Mouse (Mus musculus): ENCODE measurements around the gene Nanos3. TPM values are rescaled to one million over a fixed set of nuclear protein-coding genes. Genes with fewer than 3 reads are reported as not detected.

The Nanos3 gene
- not detected for polyA plus RNA-seq (2015; fragmentation: Illumina TruSeq; extraction: RNeasy Lipid Tissue Mini Kit (QIAGEN cat#74804); ENCODE audit: insufficient read depth, low read depth, low replicate concordance)

DNA sequence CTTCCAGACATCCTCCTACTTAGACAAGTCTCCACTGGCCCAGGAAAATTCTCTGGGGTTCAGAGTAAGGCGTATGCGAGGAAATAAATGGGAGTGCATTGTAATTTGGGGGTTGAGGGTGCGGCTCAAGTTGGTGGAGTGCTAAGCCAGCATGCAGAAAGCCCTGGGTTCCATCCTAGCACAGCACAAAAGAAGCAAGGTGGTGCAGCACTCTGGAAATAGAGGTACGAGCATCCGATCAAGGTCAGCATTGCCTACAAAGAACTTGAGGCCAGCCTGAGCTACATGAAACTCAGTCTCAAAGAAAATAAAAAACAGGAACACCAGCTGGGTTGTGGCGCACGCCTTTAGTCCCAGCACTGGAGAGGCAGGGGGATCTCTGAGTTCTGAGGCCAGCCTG, at the start of gene Nanos3:
Gene Nanos3, minus strand, starts transcription at position 101 of the 400 bp plus-strand sequence.

DNA sequence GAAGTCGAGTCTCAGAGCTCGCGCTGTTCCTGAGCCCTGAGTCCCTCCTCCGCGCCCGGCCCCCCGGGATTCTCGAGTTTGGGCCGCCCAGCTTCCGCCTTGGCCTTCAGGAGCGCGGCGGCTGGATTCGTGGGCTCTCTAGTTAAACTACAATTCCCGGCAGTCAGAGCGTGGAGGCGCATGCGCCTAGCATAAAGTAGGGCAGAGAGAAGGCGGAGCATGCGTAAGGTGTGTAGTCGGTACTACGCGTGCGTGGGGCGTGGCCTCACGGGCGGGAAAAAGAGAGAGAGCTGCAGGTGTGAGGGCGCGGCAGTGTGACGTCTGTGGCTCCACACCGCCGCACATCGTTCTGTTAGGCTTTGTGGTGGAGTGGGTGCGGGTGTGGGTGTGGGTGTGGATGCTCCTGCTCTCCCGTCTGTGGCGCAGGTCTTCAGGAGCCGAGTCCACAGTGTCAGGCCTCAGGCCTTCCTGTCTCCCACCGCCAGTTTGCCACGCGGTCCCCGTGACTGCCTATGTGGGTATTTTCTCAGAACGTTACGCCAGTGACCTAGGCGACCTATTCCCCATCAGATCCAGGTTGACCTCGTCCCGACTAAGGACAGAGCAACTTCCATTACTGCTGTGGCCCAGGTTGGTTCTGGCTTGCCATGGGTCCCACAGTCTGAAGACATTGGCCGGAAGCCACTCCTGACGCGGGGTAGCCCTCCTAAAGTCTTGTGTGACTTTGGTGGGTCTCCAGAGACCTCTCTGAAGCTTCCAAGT, 37.1 kb downstream of the Nanos3 start, which contains the start of the genes Cc2d1a and 4930432K21Rik:
Gene Cc2d1a, minus strand, starts transcription at position 168 of the 762 bp plus-strand sequence.
Gene 4930432K21Rik, plus strand, starts transcription at position 257 of the 762 bp plus-strand sequence.

DNA sequence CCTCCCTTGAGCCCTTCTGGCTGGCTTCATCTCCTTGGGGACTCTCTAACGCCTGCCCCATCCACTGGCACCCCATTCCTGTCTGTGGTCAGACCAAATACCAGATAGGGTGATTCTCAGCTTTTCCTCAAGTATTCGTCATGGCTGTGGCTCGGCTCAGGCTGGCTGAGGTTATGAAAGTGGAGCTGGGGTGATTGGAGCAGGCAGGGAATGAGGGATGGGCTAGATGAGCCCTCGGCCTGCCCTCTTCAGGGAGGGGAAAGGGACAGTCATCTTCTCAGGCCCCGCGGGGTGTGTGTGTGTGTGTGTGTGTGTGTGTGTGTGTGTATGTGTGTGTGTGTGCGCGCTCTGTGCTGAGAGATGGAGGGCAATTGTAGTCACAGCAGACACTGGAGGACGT, 59.4 kb downstream of the Nanos3 start, which contains the start of gene Podnl1:
Gene Podnl1, plus strand, starts transcription at position 334 of the 400 bp plus-strand sequence.

Other genes with a start within 250 kb of the Nanos3 start
- gene Gm10644, start 230.0 kb downstream of the Nanos3 start, polyA plus RNA-seq (2015; fragmentation: Illumina TruSeq; extraction: RNeasy Lipid Tissue Mini Kit (QIAGEN cat#74804); ENCODE audit: insufficient read depth, low read depth, low replicate concordance), result 1.7 TPM
- gene Asf1b, start 229.7 kb downstream of the Nanos3 start, polyA plus RNA-seq (2015; fragmentation: Illumina TruSeq; extraction: RNeasy Lipid Tissue Mini Kit (QIAGEN cat#74804); ENCODE audit: insufficient read depth, low read depth, low replicate concordance), result 0.78 TPM
- 14.2 TPM for gene Prkaca, start 212.2 kb downstream of the Nanos3 start, polyA plus RNA-seq (2015; fragmentation: Illumina TruSeq; extraction: RNeasy Lipid Tissue Mini Kit (QIAGEN cat#74804); ENCODE audit: insufficient read depth, low read depth, low replicate concordance)
- gene Samd1, start 187.5 kb downstream of the Nanos3 start, polyA plus RNA-seq (2015; fragmentation: Illumina TruSeq; extraction: RNeasy Lipid Tissue Mini Kit (QIAGEN cat#74804); ENCODE audit: insufficient read depth, low read depth, low replicate concordance), result 15.6 TPM
- not detected for gene 1700067K01Rik, start 183.7 kb downstream of the Nanos3 start, polyA plus RNA-seq (2015; fragmentation: Illumina TruSeq; extraction: RNeasy Lipid Tissue Mini Kit (QIAGEN cat#74804); ENCODE audit: insufficient read depth, low read depth, low replicate concordance)
- gene 2210011C24Rik, start 173.0 kb downstream of the Nanos3 start, polyA plus RNA-seq (2015; fragmentation: Illumina TruSeq; extraction: RNeasy Lipid Tissue Mini Kit (QIAGEN cat#74804); ENCODE audit: insufficient read depth, low read depth, low replicate concordance), result not detected
- 2.5 TPM for gene Palm3, start 163.7 kb downstream of the Nanos3 start, polyA plus RNA-seq (2015; fragmentation: Illumina TruSeq; extraction: RNeasy Lipid Tissue Mini Kit (QIAGEN cat#74804); ENCODE audit: insufficient read depth, low read depth, low replicate concordance)
- 0.90 TPM for gene Il27ra, start 142.6 kb downstream of the Nanos3 start, polyA plus RNA-seq (2015; fragmentation: Illumina TruSeq; extraction: RNeasy Lipid Tissue Mini Kit (QIAGEN cat#74804); ENCODE audit: insufficient read depth, low read depth, low replicate concordance)
- gene Rln3, start 140.2 kb downstream of the Nanos3 start, polyA plus RNA-seq (2015; fragmentation: Illumina TruSeq; extraction: RNeasy Lipid Tissue Mini Kit (QIAGEN cat#74804); ENCODE audit: insufficient read depth, low read depth, low replicate concordance), result not detected
- gene Gm10643, start 120.1 kb downstream of the Nanos3 start, polyA plus RNA-seq (2015; fragmentation: Illumina TruSeq; extraction: RNeasy Lipid Tissue Mini Kit (QIAGEN cat#74804); ENCODE audit: insufficient read depth, low read depth, low replicate concordance), result not detected
- gene Rfx1, start 118.4 kb downstream of the Nanos3 start, polyA plus RNA-seq (2015; fragmentation: Illumina TruSeq; extraction: RNeasy Lipid Tissue Mini Kit (QIAGEN cat#74804); ENCODE audit: insufficient read depth, low read depth, low replicate concordance), result 5.4 TPM
- 4.5 TPM for gene Dcaf15, start 80.4 kb downstream of the Nanos3 start, polyA plus RNA-seq (2015; fragmentation: Illumina TruSeq; extraction: RNeasy Lipid Tissue Mini Kit (QIAGEN cat#74804); ENCODE audit: insufficient read depth, low read depth, low replicate concordance)
- not detected for gene Podnl1, start 59.2 kb downstream of the Nanos3 start, polyA plus RNA-seq (2015; fragmentation: Illumina TruSeq; extraction: RNeasy Lipid Tissue Mini Kit (QIAGEN cat#74804); ENCODE audit: insufficient read depth, low read depth, low replicate concordance)
- gene Cc2d1a, start 37.3 kb downstream of the Nanos3 start, polyA plus RNA-seq (2015; fragmentation: Illumina TruSeq; extraction: RNeasy Lipid Tissue Mini Kit (QIAGEN cat#74804); ENCODE audit: insufficient read depth, low read depth, low replicate concordance), result 6.1 TPM
- gene 4930432K21Rik, start 37.2 kb downstream of the Nanos3 start, polyA plus RNA-seq (2015; fragmentation: Illumina TruSeq; extraction: RNeasy Lipid Tissue Mini Kit (QIAGEN cat#74804); ENCODE audit: insufficient read depth, low read depth, low replicate concordance), result not detected
- 0.96 TPM for gene Zswim4, start 51.8 kb upstream of the Nanos3 start, polyA plus RNA-seq (2015; fragmentation: Illumina TruSeq; extraction: RNeasy Lipid Tissue Mini Kit (QIAGEN cat#74804); ENCODE audit: insufficient read depth, low read depth, low replicate concordance)
- 75.9 TPM for gene D8Ertd738e, start 64.5 kb upstream of the Nanos3 start, polyA plus RNA-seq (2015; fragmentation: Illumina TruSeq; extraction: RNeasy Lipid Tissue Mini Kit (QIAGEN cat#74804); ENCODE audit: insufficient read depth, low read depth, low replicate concordance)
- gene Mri1, start 72.1 kb upstream of the Nanos3 start, polyA plus RNA-seq (2015; fragmentation: Illumina TruSeq; extraction: RNeasy Lipid Tissue Mini Kit (QIAGEN cat#74804); ENCODE audit: insufficient read depth, low read depth, low replicate concordance), result 6.5 TPM
- gene Ccdc130, start 85.2 kb upstream of the Nanos3 start, polyA plus RNA-seq (2015; fragmentation: Illumina TruSeq; extraction: RNeasy Lipid Tissue Mini Kit (QIAGEN cat#74804); ENCODE audit: insufficient read depth, low read depth, low replicate concordance), result 9.7 TPM
- 9.7 TPM for gene Cacna1a, start 203.2 kb upstream of the Nanos3 start, polyA plus RNA-seq (2015; fragmentation: Illumina TruSeq; extraction: RNeasy Lipid Tissue Mini Kit (QIAGEN cat#74804); ENCODE audit: insufficient read depth, low read depth, low replicate concordance)